Mouse (Mus musculus) CH12.LX (cell line): ENCODE measurements around the gene Pelo. TPM values are rescaled to one million over a fixed set of nuclear protein-coding genes. Genes with fewer than 3 reads are reported as not detected.

ENCODE experiments used
- DNase-seq: peaks from one replicate; pipeline ENCODE4 v3.0.0-alpha.2; 2013; ENCODE audit errors: extremely low read depth
- H3K27ac ChIP-seq: 2 replicates; pipeline ENCODE4 v1.5.1; 2012; ENCODE audit warnings: low read depth, mild to moderate bottlenecking, control low read depth, moderate library complexity; ENCODE audit not compliant: insufficient read depth
- H3K27me3 ChIP-seq: replicated peaks from 2 replicates; pipeline ENCODE3; 2012; ENCODE audit warnings: inconsistent platforms
- H3K36me3 ChIP-seq, 2 experiments: replicated peaks in 1 of 2; 2 replicates each; pipeline versions ENCODE3 to v1.6.1; 2012; ENCODE audit warnings: inconsistent platforms in 1 of 2, low read length in 1 of 2, mild to moderate bottlenecking in 1 of 2, mixed read lengths in 1 of 2, moderate library complexity in 1 of 2; ENCODE audit not compliant: control insufficient read depth in 1 of 2, insufficient read depth in 1 of 2
- H3K4me1 ChIP-seq, 2 experiments: 2 replicates each; pipeline ENCODE4 v1.6.1; 2012; ENCODE audit warnings: inconsistent platforms in 1 of 2, moderate library complexity in 1 of 2; ENCODE audit not compliant: insufficient read depth in 2 of 2, control insufficient read depth in 1 of 2
- H3K4me2 ChIP-seq: 2 replicates; pipeline ENCODE4 v1.6.1; 2012; ENCODE audit warnings: low read depth, mild to moderate bottlenecking, control low read depth; ENCODE audit not compliant: poor library complexity, insufficient read depth, severe bottlenecking
- H3K4me3 ChIP-seq, 3 experiments: fragments of 150-350 bp in 1 of 3; sonication (generic) in 1 of 3; replicated peaks in 1 of 3; 2 replicates each; pipeline versions ENCODE3 to v1.5.1; 2011 to 2012; ENCODE audit warnings: low read depth in 2 of 3, low read length in 2 of 3, mild to moderate bottlenecking in 2 of 3, moderate library complexity in 2 of 3, control low read depth in 1 of 3, improper control_type of control experiment in 1 of 3, inconsistent platforms in 1 of 3, mixed read lengths in 1 of 3; ENCODE audit not compliant: poor library complexity in 1 of 3
- H3K79me2 ChIP-seq: replicated peaks from 2 replicates; pipeline ENCODE4 v1.6.1; 2012; ENCODE audit warnings: mild to moderate bottlenecking, moderate library complexity; ENCODE audit not compliant: control insufficient read depth, poor library complexity, insufficient read depth, severe bottlenecking; ENCODE audit errors: extremely low read depth
- H3K9ac ChIP-seq: 2 replicates; pipeline ENCODE4 v1.6.1; 2012; ENCODE audit warnings: low read depth, mild to moderate bottlenecking, control low read depth, moderate library complexity; ENCODE audit not compliant: insufficient read depth
- H3K9me3 ChIP-seq: replicated peaks from 2 replicates; pipeline ENCODE3; 2012; ENCODE audit warnings: low read length, inconsistent platforms, mixed read lengths
- BHLHE40 ChIP-seq: IDR thresholded peaks from 2 replicates; pipeline ENCODE4 v1.6.1; 2011; ENCODE audit warnings: mild to moderate bottlenecking, low read depth, low read length, improper control_type of control experiment
- CHD1 ChIP-seq: IDR thresholded peaks from 2 replicates; pipeline ENCODE4 v1.6.1; 2012; ENCODE audit warnings: low read depth, low read length, improper control_type of control experiment, inconsistent platforms
- CHD2 ChIP-seq: IDR thresholded peaks from 2 replicates; pipeline ENCODE4 v1.6.1; 2011; ENCODE audit warnings: low read length, improper control_type of control experiment
- CTCF ChIP-seq, 2 experiments: IDR thresholded peaks in 1 of 2; conservative IDR thresholded peaks in 1 of 2; 2 replicates each; pipeline ENCODE4 v1.5.1; 2011 to 2012; ENCODE audit warnings: low read depth in 2 of 2, low read length in 2 of 2, improper control_type of control experiment in 1 of 2, inconsistent platforms in 1 of 2, mild to moderate bottlenecking in 1 of 2, moderate library complexity in 1 of 2
- ELF1 ChIP-seq: IDR thresholded peaks from 2 replicates; pipeline ENCODE4 v1.6.1; 2014; ENCODE audit warnings: low read depth, mild to moderate bottlenecking, inconsistent platforms, low read length, improper control_type of control experiment
- EP300 ChIP-seq: IDR thresholded peaks from 2 replicates; pipeline ENCODE4 v1.6.1; 2011; ENCODE audit warnings: low read length, improper control_type of control experiment
- ETS1 ChIP-seq: conservative IDR thresholded peaks from 2 replicates; pipeline ENCODE4 v1.6.1; 2012; ENCODE audit warnings: low read depth, mild to moderate bottlenecking, inconsistent platforms, low read length, improper control_type of control experiment, moderate library complexity
- GABPA ChIP-seq: IDR thresholded peaks from 2 replicates; pipeline ENCODE4 v1.6.1; 2012; ENCODE audit warnings: low read depth, low read length, improper control_type of control experiment, inconsistent platforms; ENCODE audit not compliant: insufficient replicate concordance
- IRF4 ChIP-seq: IDR thresholded peaks from 2 replicates; pipeline ENCODE4 v1.6.1; 2014; ENCODE audit warnings: low read depth, mild to moderate bottlenecking, inconsistent platforms, low read length, improper control_type of control experiment
- JUN ChIP-seq: IDR thresholded peaks from 2 replicates; pipeline ENCODE4 v1.6.1; 2011; ENCODE audit warnings: low read depth, mild to moderate bottlenecking, low read length, improper control_type of control experiment, moderate library complexity; ENCODE audit not compliant: insufficient read depth
- JUND ChIP-seq: conservative IDR thresholded peaks from 2 replicates; pipeline ENCODE4 v1.6.1; 2011; ENCODE audit warnings: low read depth, low read length, improper control_type of control experiment
- KAT2A ChIP-seq: IDR thresholded peaks from 2 replicates; pipeline ENCODE4 v1.6.1; 2012; ENCODE audit warnings: low read length, improper control_type of control experiment, inconsistent platforms; ENCODE audit not compliant: insufficient replicate concordance
- MAX ChIP-seq: IDR thresholded peaks from 2 replicates; pipeline ENCODE4 v1.6.1; 2011; ENCODE audit warnings: low read length, improper control_type of control experiment
- MAZ ChIP-seq: IDR thresholded peaks from 2 replicates; pipeline ENCODE4 v1.6.1; 2012; ENCODE audit warnings: low read depth, mild to moderate bottlenecking, inconsistent platforms, low read length, improper control_type of control experiment, moderate library complexity
- MEF2A ChIP-seq: IDR thresholded peaks from 2 replicates; pipeline ENCODE4 v1.6.1; 2014; ENCODE audit warnings: low read depth, mild to moderate bottlenecking, inconsistent platforms, low read length, improper control_type of control experiment, borderline replicate concordance
- MYC ChIP-seq: IDR thresholded peaks from 2 replicates; pipeline ENCODE4 v1.6.1; 2011; ENCODE audit warnings: low read depth, mild to moderate bottlenecking, improper control_type of control experiment, low read length
- NELFE ChIP-seq: IDR thresholded peaks from 2 replicates; pipeline ENCODE4 v1.6.1; 2011; ENCODE audit warnings: low read depth, low read length, improper control_type of control experiment
- NRF1 ChIP-seq: IDR thresholded peaks from 2 replicates; pipeline ENCODE4 v1.6.1; 2014; ENCODE audit warnings: low read depth, mild to moderate bottlenecking, inconsistent platforms, low read length, improper control_type of control experiment, moderate library complexity
- POLR2AphosphoS2 ChIP-seq: IDR thresholded peaks from 2 replicates; pipeline ENCODE4 v1.6.1; 2011; ENCODE audit warnings: low read depth, low read length, improper control_type of control experiment
- RAD21 ChIP-seq: IDR thresholded peaks from 2 replicates; pipeline ENCODE4 v1.6.1; 2011; ENCODE audit warnings: low read depth, mild to moderate bottlenecking, low read length, improper control_type of control experiment, moderate library complexity
- RCOR1 ChIP-seq: conservative IDR thresholded peaks from 2 replicates; pipeline ENCODE4 v1.6.1; 2012; ENCODE audit warnings: low read depth, mild to moderate bottlenecking, inconsistent platforms, low read length, improper control_type of control experiment
- SIN3A ChIP-seq: IDR thresholded peaks from 2 replicates; pipeline ENCODE4 v1.6.1; 2012; ENCODE audit warnings: low read length, improper control_type of control experiment, inconsistent platforms
- SMC3 ChIP-seq: IDR thresholded peaks from 2 replicates; pipeline ENCODE4 v1.6.1; 2011; ENCODE audit warnings: low read depth, low read length, improper control_type of control experiment
- TBP ChIP-seq: conservative IDR thresholded peaks from 2 replicates; pipeline ENCODE4 v1.6.1; 2011; ENCODE audit warnings: low read depth, low read length, improper control_type of control experiment
- TCF12 ChIP-seq: IDR thresholded peaks from 2 replicates; pipeline ENCODE4 v1.6.1; 2014; ENCODE audit warnings: low read depth, mild to moderate bottlenecking, inconsistent platforms, low read length, improper control_type of control experiment
- UBTF ChIP-seq: IDR thresholded peaks from 2 replicates; pipeline ENCODE4 v1.6.1; 2012; ENCODE audit warnings: low read depth, mild to moderate bottlenecking, inconsistent platforms, low read length, improper control_type of control experiment, moderate library complexity
- USF1 ChIP-seq: IDR thresholded peaks from 2 replicates; pipeline ENCODE4 v1.6.1; 2014; ENCODE audit warnings: low read depth, mild to moderate bottlenecking, inconsistent platforms, low read length, improper control_type of control experiment
- ZC3H11A ChIP-seq: IDR thresholded peaks from 2 replicates; pipeline ENCODE4 v1.6.1; 2012; ENCODE audit warnings: low read depth, mild to moderate bottlenecking, inconsistent platforms, low read length, improper control_type of control experiment
- ZKSCAN1 ChIP-seq: IDR thresholded peaks from 2 replicates; pipeline ENCODE4 v1.6.1; 2012; ENCODE audit warnings: low read depth, inconsistent platforms, low read length, improper control_type of control experiment, borderline replicate concordance
- dilution Hi-C: fragments of 300-500 bp; cut with MboI; formaldehyde crosslinking; loops from 2 replicates; pipeline ENCODE4 v1.14.3; 2020; ENCODE audit warnings: low sequenced_read_pairs; ENCODE audit not compliant: extremely low pct_unique_long_range_greater_than_20kb, extremely low pct_ligation_motif_present
- in situ Hi-C: fragments of 300-500 bp; cut with MboI; formaldehyde crosslinking; loops from 3 replicates; pipeline ENCODE4 v1.14.3; 2019; ENCODE audit warnings: low sequenced_read_pairs, low pct_ligation_motif_present, low pct_unique_long_range_greater_than_20kb, mixed read lengths
- polyA plus RNA-seq: library from polyadenylated mRNA; unstranded; fragments of >175 nt; gene quantifications from 2 replicates; pipeline ENCODE4 v1.2.1, GENCODE M21; 2012; ENCODE audit warnings: low read depth; ENCODE audit not compliant: insufficient read length
- total RNA-seq, 2 experiments: library from RNA; depleted of rRNA; stranded (reverse); fragments of 300-350 nt in 1 of 2; fragments of >200 nt in 1 of 2; gene quantifications; 2 replicates each; pipeline ENCODE4 v1.2.3; 2012 to 2014

Pelo gene
- total and polyA plus RNA-seq, 3 experiments, result 18.9 to 46.0 (median 29.7) TPM

- no peak overlapping the region for H3K9ac ChIP-seq
- H3K27me3 ChIP-seq, result no peaks in the 10 kb centered on the region
- no peak overlapping the region for H3K27ac ChIP-seq
- H3K4me3 ChIP-seq, result no peak overlapping the region
- peak; percentile 77 for DNase-seq
- no peaks in the 10 kb centered on the region for H3K36me3 ChIP-seq
- H3K79me2 ChIP-seq, result no peaks in the 10 kb centered on the region
- H3K9me3 ChIP-seq, result peaks cover 2% of the 10 kb centered on the region
- H3K4me1 ChIP-seq, result peaks cover 5 to 8% of the 10 kb centered on the region in 2 experiments
- TF ChIP-seq TBP (no peak), RCOR1 (peak; percentile 74; the same call in 1 of the 2 replicates), GABPA (no peak), MAX (peak; percentile 71), BHLHE40 (peak; percentile 96), MYC (peak; percentile 75), POLR2AphosphoS2 (no peak), MEF2A (peak; percentile 73; the same call in 1 of the 2 replicates), ETS1 (peak; percentile 83), JUN (peak; percentile 98), SMC3 (0 out of 2 replicates have a peak, but pooled peaks have one; percentile 5), CTCF (conservative IDR thresholded peaks at IDR 0.05 in 1 of 2, IDR thresholded peaks at IDR 0.05 in 1 of 2; ENCODE audit: low read depth in 2 of 2, low read length in 2 of 2) (no peak), ELF1 (no peak), IRF4 (peak; percentile 69), CHD1 (no peak), TCF12 (0 out of 2 replicates have a peak, but pooled peaks have one; percentile 58), JUND (peak; percentile 99), EP300 (peak; percentile 96), MAZ (no peak; the same call in 1 of the 2 replicates), USF1 (no peak), SIN3A (peak; percentile 38; the same call in 1 of the 2 replicates), CHD2 (0 out of 2 replicates have a peak, but pooled peaks have one; percentile 35), UBTF (no peak)
- TF ChIP-seq, all 38 proteins: peak for 14
- in situ Hi-C loops, result no loop called here
- H3K4me2 ChIP-seq, result peak overlapping the region; percentile 50; the same call in 1 of the 2 replicates
- dilution Hi-C loops, result no loop called here
Measured at GRCm38 (mm10) chr13:115107436-115107835, 17.4 kb upstream of the Pelo start.

DNA sequence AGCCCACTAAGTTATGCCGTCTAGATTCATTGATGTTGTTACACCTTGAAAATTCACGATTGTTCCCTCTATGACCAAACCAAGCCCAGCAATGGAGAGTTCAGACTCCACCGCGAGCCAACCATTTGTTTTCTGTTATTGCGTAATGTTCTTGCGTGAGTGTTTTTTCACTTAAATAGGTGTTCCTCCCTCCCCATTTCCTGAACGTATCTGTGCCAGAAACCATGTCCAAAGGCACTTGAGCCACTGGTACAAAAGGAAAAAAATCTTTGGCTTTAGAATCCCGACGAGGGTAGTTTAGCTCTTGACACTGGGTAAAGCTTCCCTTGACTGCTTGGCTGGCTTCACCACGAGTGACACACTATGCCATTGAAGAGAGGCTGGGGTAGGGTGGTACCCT lies 16.2 kb upstream of the Pelo start:
- no peak overlapping the region for H3K9ac ChIP-seq
- no peak overlapping the region for H3K4me3 ChIP-seq
- no peak overlapping the region for H3K4me2 ChIP-seq
- no peaks in the 10 kb centered on the region for H3K79me2 ChIP-seq
- peaks cover 5 to 8% of the 10 kb centered on the region in 2 experiments for H3K4me1 ChIP-seq
- no peak overlapping the region for H3K27ac ChIP-seq
- H3K27me3 ChIP-seq, result no peaks in the 10 kb centered on the region
- dilution Hi-C loops, result no loop called here
- no peaks in the 10 kb centered on the region for H3K36me3 ChIP-seq
- DNase-seq, result no peak
- in situ Hi-C loops, result no loop called here
- H3K9me3 ChIP-seq, result peaks cover 2% of the 10 kb centered on the region
- TF ChIP-seq USF1 (no peak), RAD21 (no peak), SIN3A (no peak), MAZ (no peak), KAT2A (no peak), ZC3H11A (no peak), NRF1 (no peak), EP300 (no peak), SMC3 (no peak), RCOR1 (no peak), NELFE (no peak), BHLHE40 (no peak), CHD1 (no peak), JUN (no peak), MAX (no peak), CTCF (conservative IDR thresholded peaks at IDR 0.05 in 1 of 2, IDR thresholded peaks at IDR 0.05 in 1 of 2; ENCODE audit: low read depth in 2 of 2, low read length in 2 of 2) (no peak), IRF4 (no peak), ZKSCAN1 (no peak)
